Mouse (Mus musculus) cerebellum, adult 2 months (tissue): Measurements from ENCODE around the gene Ppa2.

Experiments used
- CTCF ChIP-seq: fragments of 200-500 bp; IDR thresholded peaks from 2 replicates; pipeline ENCODE4 v1.5.1; 2011; ENCODE audit warnings: low read depth, mild to moderate bottlenecking, control low read depth, low read length, moderate library complexity, borderline replicate concordance; ENCODE audit not compliant: insufficient read depth
- POLR2A ChIP-seq: fragments of 200-500 bp; IDR thresholded peaks from 2 replicates; pipeline ENCODE4 v1.6.1; 2011; ENCODE audit warnings: low read length, control low read depth, borderline replicate concordance; ENCODE audit not compliant: insufficient read depth

GRCm38 (mm10) chr3:133357426-133357974, 47.6 kb downstream of the Ppa2 start:
- TF ChIP-seq CTCF (no peak), POLR2A (no peak)
